Mouse (Mus musculus) CH12.LX (cell line): ENCODE measurements around the gene Ribc1. TPM values are rescaled to one million over a fixed set of nuclear protein-coding genes. Genes with fewer than 3 reads are reported as not detected.

Source experiments
- DNase-seq: peaks from one replicate; pipeline ENCODE4 v3.0.0-alpha.2; 2013; ENCODE audit errors: extremely low read depth
- H3K27ac ChIP-seq: 2 replicates; pipeline ENCODE4 v1.5.1; 2012; ENCODE audit warnings: low read depth, mild to moderate bottlenecking, control low read depth, moderate library complexity; ENCODE audit not compliant: insufficient read depth
- H3K27me3 ChIP-seq: replicated peaks from 2 replicates; pipeline ENCODE3; 2012; ENCODE audit warnings: inconsistent platforms
- H3K36me3 ChIP-seq, 2 experiments: replicated peaks in 1 of 2; 2 replicates each; pipeline versions ENCODE3 to v1.6.1; 2012; ENCODE audit warnings: inconsistent platforms in 1 of 2, low read length in 1 of 2, mild to moderate bottlenecking in 1 of 2, mixed read lengths in 1 of 2, moderate library complexity in 1 of 2; ENCODE audit not compliant: control insufficient read depth in 1 of 2, insufficient read depth in 1 of 2
- H3K4me1 ChIP-seq, 2 experiments: 2 replicates each; pipeline ENCODE4 v1.6.1; 2012; ENCODE audit warnings: inconsistent platforms in 1 of 2, moderate library complexity in 1 of 2; ENCODE audit not compliant: insufficient read depth in 2 of 2, control insufficient read depth in 1 of 2
- H3K4me2 ChIP-seq: 2 replicates; pipeline ENCODE4 v1.6.1; 2012; ENCODE audit warnings: low read depth, mild to moderate bottlenecking, control low read depth; ENCODE audit not compliant: poor library complexity, insufficient read depth, severe bottlenecking
- H3K4me3 ChIP-seq, 3 experiments: fragments of 150-350 bp in 1 of 3; sonication (generic) in 1 of 3; replicated peaks in 1 of 3; 2 replicates each; pipeline versions ENCODE3 to v1.5.1; 2011 to 2012; ENCODE audit warnings: low read depth in 2 of 3, low read length in 2 of 3, mild to moderate bottlenecking in 2 of 3, moderate library complexity in 2 of 3, control low read depth in 1 of 3, improper control_type of control experiment in 1 of 3, inconsistent platforms in 1 of 3, mixed read lengths in 1 of 3; ENCODE audit not compliant: poor library complexity in 1 of 3
- H3K79me2 ChIP-seq: replicated peaks from 2 replicates; pipeline ENCODE4 v1.6.1; 2012; ENCODE audit warnings: mild to moderate bottlenecking, moderate library complexity; ENCODE audit not compliant: control insufficient read depth, poor library complexity, insufficient read depth, severe bottlenecking; ENCODE audit errors: extremely low read depth
- H3K9ac ChIP-seq: 2 replicates; pipeline ENCODE4 v1.6.1; 2012; ENCODE audit warnings: low read depth, mild to moderate bottlenecking, control low read depth, moderate library complexity; ENCODE audit not compliant: insufficient read depth
- H3K9me3 ChIP-seq: replicated peaks from 2 replicates; pipeline ENCODE3; 2012; ENCODE audit warnings: low read length, inconsistent platforms, mixed read lengths
- BHLHE40 ChIP-seq: IDR thresholded peaks from 2 replicates; pipeline ENCODE4 v1.6.1; 2011; ENCODE audit warnings: mild to moderate bottlenecking, low read depth, low read length, improper control_type of control experiment
- ELF1 ChIP-seq: IDR thresholded peaks from 2 replicates; pipeline ENCODE4 v1.6.1; 2014; ENCODE audit warnings: low read depth, mild to moderate bottlenecking, inconsistent platforms, low read length, improper control_type of control experiment
- EP300 ChIP-seq: IDR thresholded peaks from 2 replicates; pipeline ENCODE4 v1.6.1; 2011; ENCODE audit warnings: low read length, improper control_type of control experiment
- ETS1 ChIP-seq: conservative IDR thresholded peaks from 2 replicates; pipeline ENCODE4 v1.6.1; 2012; ENCODE audit warnings: low read depth, mild to moderate bottlenecking, inconsistent platforms, low read length, improper control_type of control experiment, moderate library complexity
- GABPA ChIP-seq: IDR thresholded peaks from 2 replicates; pipeline ENCODE4 v1.6.1; 2012; ENCODE audit warnings: low read depth, low read length, improper control_type of control experiment, inconsistent platforms; ENCODE audit not compliant: insufficient replicate concordance
- HCFC1 ChIP-seq: IDR thresholded peaks from 2 replicates; pipeline ENCODE4 v1.6.1; 2012; ENCODE audit warnings: low read depth, mild to moderate bottlenecking, inconsistent platforms, low read length, improper control_type of control experiment
- IRF4 ChIP-seq: IDR thresholded peaks from 2 replicates; pipeline ENCODE4 v1.6.1; 2014; ENCODE audit warnings: low read depth, mild to moderate bottlenecking, inconsistent platforms, low read length, improper control_type of control experiment
- JUND ChIP-seq: conservative IDR thresholded peaks from 2 replicates; pipeline ENCODE4 v1.6.1; 2011; ENCODE audit warnings: low read depth, low read length, improper control_type of control experiment
- KAT2A ChIP-seq: IDR thresholded peaks from 2 replicates; pipeline ENCODE4 v1.6.1; 2012; ENCODE audit warnings: low read length, improper control_type of control experiment, inconsistent platforms; ENCODE audit not compliant: insufficient replicate concordance
- MEF2A ChIP-seq: IDR thresholded peaks from 2 replicates; pipeline ENCODE4 v1.6.1; 2014; ENCODE audit warnings: low read depth, mild to moderate bottlenecking, inconsistent platforms, low read length, improper control_type of control experiment, borderline replicate concordance
- MXI1 ChIP-seq: IDR thresholded peaks from 2 replicates; pipeline ENCODE4 v1.6.1; 2011; ENCODE audit warnings: mild to moderate bottlenecking, low read depth, low read length, improper control_type of control experiment
- NELFE ChIP-seq: IDR thresholded peaks from 2 replicates; pipeline ENCODE4 v1.6.1; 2011; ENCODE audit warnings: low read depth, low read length, improper control_type of control experiment
- POLR2AphosphoS2 ChIP-seq: IDR thresholded peaks from 2 replicates; pipeline ENCODE4 v1.6.1; 2011; ENCODE audit warnings: low read depth, low read length, improper control_type of control experiment
- SIN3A ChIP-seq: IDR thresholded peaks from 2 replicates; pipeline ENCODE4 v1.6.1; 2012; ENCODE audit warnings: low read length, improper control_type of control experiment, inconsistent platforms
- TBP ChIP-seq: conservative IDR thresholded peaks from 2 replicates; pipeline ENCODE4 v1.6.1; 2011; ENCODE audit warnings: low read depth, low read length, improper control_type of control experiment
- USF1 ChIP-seq: IDR thresholded peaks from 2 replicates; pipeline ENCODE4 v1.6.1; 2014; ENCODE audit warnings: low read depth, mild to moderate bottlenecking, inconsistent platforms, low read length, improper control_type of control experiment
- ZKSCAN1 ChIP-seq: IDR thresholded peaks from 2 replicates; pipeline ENCODE4 v1.6.1; 2012; ENCODE audit warnings: low read depth, inconsistent platforms, low read length, improper control_type of control experiment, borderline replicate concordance
- ZMIZ1 ChIP-seq: IDR thresholded peaks from 2 replicates; pipeline ENCODE4 v1.6.1; 2012; ENCODE audit warnings: low read depth, mild to moderate bottlenecking, inconsistent platforms, low read length, improper control_type of control experiment
- ZNF384 ChIP-seq: IDR thresholded peaks from 2 replicates; pipeline ENCODE4 v1.6.1; 2012; ENCODE audit warnings: low read depth, low read length, improper control_type of control experiment, inconsistent platforms
- dilution Hi-C: fragments of 300-500 bp; cut with MboI; formaldehyde crosslinking; loops from 2 replicates; pipeline ENCODE4 v1.14.3; 2020; ENCODE audit warnings: low sequenced_read_pairs; ENCODE audit not compliant: extremely low pct_unique_long_range_greater_than_20kb, extremely low pct_ligation_motif_present
- in situ Hi-C: fragments of 300-500 bp; cut with MboI; formaldehyde crosslinking; loops from 3 replicates; pipeline ENCODE4 v1.14.3; 2019; ENCODE audit warnings: low sequenced_read_pairs, low pct_ligation_motif_present, low pct_unique_long_range_greater_than_20kb, mixed read lengths
- polyA plus RNA-seq: library from polyadenylated mRNA; unstranded; fragments of >175 nt; gene quantifications from 2 replicates; pipeline ENCODE4 v1.2.1, GENCODE M21; 2012; ENCODE audit warnings: low read depth; ENCODE audit not compliant: insufficient read length
- total RNA-seq, 2 experiments: library from RNA; depleted of rRNA; stranded (reverse); fragments of 300-350 nt in 1 of 2; fragments of >200 nt in 1 of 2; gene quantifications; 2 replicates each; pipeline ENCODE4 v1.2.3; 2012 to 2014

Ribc1 gene
- total and polyA plus RNA-seq, 3 experiments: 5.8 to 7.2 (median 6.0) TPM

GRCm38 (mm10) chrX:152065674-152066073, 49.6 kb upstream of the Ribc1 start:
- TF ChIP-seq POLR2AphosphoS2: no peak
- TF ChIP-seq MEF2A: no peak
- TF ChIP-seq, all 38 proteins: peak for 0

GRCm38 (mm10) chrX:152054094-152054493, 38.0 kb upstream of the Ribc1 start:
- Histone ChIP-seq H3K9ac (no peak overlapping the region), H3K36me3 (peaks cover 14 to 45% of the 10 kb centered on the region in 2 experiments), H3K4me2 (no peak overlapping the region)
- TF ChIP-seq ZMIZ1 (no peak), IRF4 (no peak), GABPA (no peak), NELFE (no peak), TBP (no peak), HCFC1 (no peak), SIN3A (no peak), ETS1 (no peak), BHLHE40 (no peak), POLR2AphosphoS2 (no peak), ZKSCAN1 (no peak), JUND (no peak), MEF2A (no peak), KAT2A (no peak), MXI1 (no peak), ZNF384 (no peak), USF1 (no peak), ELF1 (no peak), EP300 (no peak)
- TF ChIP-seq, all 38 proteins: peak for 0
- H3K79me2 ChIP-seq: no peaks in the 10 kb centered on the region
- dilution Hi-C loops (no loop called here), in situ Hi-C loops (no loop called here)
- H3K9me3 ChIP-seq: no peaks in the 10 kb centered on the region
- no peak overlapping the region for H3K4me3 ChIP-seq
- no peak overlapping the region for H3K27ac ChIP-seq
- no peak for DNase-seq
- H3K4me1 ChIP-seq: no peaks in the 10 kb centered on the region
- H3K27me3 ChIP-seq: no peaks in the 10 kb centered on the region

More at GRCm38 (mm10) chrX:152065674-152066073, 49.6 kb upstream of the Ribc1 start:
- in situ Hi-C loops: no loop called here
- Histone ChIP-seq H3K27me3 (no peaks in the 10 kb centered on the region), H3K9ac (no peak overlapping the region), H3K79me2 (no peaks in the 10 kb centered on the region), H3K4me2 (no peak overlapping the region), H3K4me3 (no peak overlapping the region), H3K36me3 (peaks cover 14 to 32% of the 10 kb centered on the region in 2 experiments), H3K9me3 (no peaks in the 10 kb centered on the region), H3K4me1 (peaks cover 0 to 20% of the 10 kb centered on the region in 2 experiments; a peak in 2 of 4 replicates), H3K27ac (no peak overlapping the region)
- peak; percentile 49 for DNase-seq
- dilution Hi-C loops: no loop called here
